Mouse (Mus musculus) Patski (cell line): Measurements from ENCODE around the gene B4galnt2. TPM values are rescaled to one million over a fixed set of nuclear protein-coding genes. Genes with fewer than 3 reads are reported as not detected.

Experiments used
- ATAC-seq: fragments of 100-300 bp; one replicate; pipeline ENCODE4 v1.8.0; 2021
- CTCF ChIA-PET: fragments of 350-600 bp; sonication (Branson Sonifier 250); formaldehyde crosslinking; loops from one replicate; lab custom pipeline; 2022; ENCODE audit warnings: inconsistent platforms; lab: Charles Lee
- POLR2A ChIA-PET: fragments of 350-600 bp; sonication (Branson Sonifier 250); formaldehyde crosslinking; loops from one replicate; lab custom pipeline; 2022; ENCODE audit warnings: antibody characterized with exemption, inconsistent platforms; lab: Charles Lee
- DNase-seq: peaks from one replicate; pipeline ENCODE4 v3.0.0-alpha.2; 2011; ENCODE audit warnings: low read depth, low spot score
- H3K27me3 ChIP-seq: fragments of 371-371 bp; one replicate; pipeline ENCODE4 v1.5.1; 2021
- CTCF ChIP-seq: fragments of 100-300 bp; IDR thresholded peaks from one replicate; pipeline ENCODE4 v1.5.1; 2021
- in situ Hi-C: fragments of 300-500 bp; cut with MboI; formaldehyde crosslinking; loops from 3 replicates; pipeline ENCODE4 v1.11.1; 2018; ENCODE audit warnings: low pct_unique_long_range_greater_than_20kb, mixed read lengths
- polyA plus RNA-seq: library from polyadenylated mRNA; unstranded; gene quantifications from one replicate; pipeline ENCODE4 v1.2.3, GENCODE M21; 2021

Gene B4galnt2
- polyA plus RNA-seq, 1 experiment from 2014 or later: 0.21 TPM

DNA sequence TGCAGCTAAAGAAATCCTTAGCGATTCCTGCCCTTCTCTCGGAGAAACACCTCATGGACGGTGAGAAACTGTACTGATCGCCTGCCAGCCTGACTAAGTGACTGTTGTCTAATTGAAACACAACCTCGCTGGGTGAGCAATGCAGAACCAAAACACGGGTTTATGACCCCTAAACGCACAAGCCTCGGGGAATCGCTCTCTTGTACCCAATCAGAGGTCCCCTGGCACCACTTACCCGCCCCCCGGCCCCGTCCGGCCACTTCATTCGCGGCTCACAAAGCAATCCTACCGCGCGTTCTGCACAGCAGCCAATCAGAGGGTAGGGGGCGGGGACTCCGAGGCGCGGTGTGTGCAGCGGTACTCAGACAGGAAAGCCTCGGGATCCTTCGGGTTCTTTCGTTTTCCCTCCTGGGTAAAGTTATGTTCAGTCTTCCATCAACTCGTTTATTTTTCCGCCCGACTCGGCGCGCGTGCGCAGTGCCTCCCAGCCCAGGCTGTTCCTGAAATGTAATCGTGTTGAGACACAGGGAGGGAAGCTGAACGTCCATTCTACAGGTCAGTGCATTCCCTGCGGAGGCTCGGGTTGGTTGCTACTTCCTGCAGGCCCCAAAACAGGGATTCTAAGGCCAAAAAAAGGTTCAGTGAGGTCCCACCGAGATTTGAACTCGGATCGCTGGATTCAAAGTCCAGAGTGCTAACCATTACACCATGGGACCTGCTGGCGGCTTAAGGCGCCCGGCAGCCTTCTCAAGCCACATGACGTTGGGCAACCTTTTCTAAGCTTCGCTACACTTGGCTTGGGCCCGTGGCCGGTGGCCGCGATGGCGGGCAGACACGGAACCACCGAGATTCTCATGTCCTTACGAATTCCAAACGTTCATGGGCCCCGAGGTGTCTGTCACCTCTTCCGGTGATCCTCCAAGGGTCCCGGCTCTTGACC lies 55.9 kb downstream of the B4galnt2 start:
- H3K27me3 ChIP-seq: no peaks in the 10 kb centered on the region
- TF ChIP-seq CTCF: no peak
- DNase-seq (peak; percentile 87), ATAC-seq (peak; percentile 95)
- ChIA-PET POLR2A (interaction anchor here (0.7 kb wide), 1 partner anchor 281 kb away, joined by 3 read pairs; no protein-coding TSS in a partner anchor), CTCF (no interaction called here)
- in situ Hi-C loops: no loop called here

DNA sequence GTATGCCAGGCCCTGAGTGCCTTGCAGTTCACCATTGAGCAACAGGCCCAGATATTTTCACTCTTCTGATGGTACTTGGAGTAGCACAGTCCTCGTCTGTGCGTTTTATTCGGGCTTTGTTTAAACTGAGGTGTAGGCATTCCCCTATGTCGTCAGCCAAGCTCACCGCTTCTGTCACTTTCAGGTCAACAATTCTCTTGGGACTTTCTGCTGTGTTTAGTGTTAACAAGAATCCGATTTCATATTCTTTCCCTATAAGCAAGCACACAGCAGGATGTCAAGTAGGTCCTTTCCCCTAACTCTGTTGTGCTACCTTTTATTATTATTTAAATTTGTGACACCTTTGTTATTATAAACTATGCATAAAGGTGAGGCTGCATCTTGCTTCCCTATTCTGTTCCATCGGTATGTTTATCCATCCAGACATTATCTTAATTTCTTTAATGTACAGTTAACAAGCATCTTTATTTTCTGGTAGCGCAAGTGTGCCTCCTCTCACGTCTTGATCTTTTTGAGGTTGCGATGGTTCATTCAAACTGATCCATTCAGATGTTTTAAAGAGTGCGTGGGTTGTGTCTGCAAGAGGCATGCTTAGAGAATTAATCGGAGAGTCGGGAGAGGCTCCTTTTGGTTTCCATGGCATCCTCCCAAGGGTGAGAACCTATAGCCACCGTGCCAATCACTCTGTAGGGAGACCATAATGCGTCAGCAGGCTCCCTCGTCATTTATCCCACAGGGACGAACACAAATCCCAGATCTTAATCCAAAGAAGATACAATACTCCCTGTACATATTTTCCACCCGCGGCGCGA lies 56.8 kb downstream of the B4galnt2 start:
- CTCF ChIA-PET: no interaction called here
- TF ChIP-seq CTCF: no peak
- POLR2A ChIA-PET: no interaction called here
- ATAC-seq (no peak), DNase-seq (no peak)
- in situ Hi-C loops: no loop called here
- H3K27me3 ChIP-seq: no peaks in the 10 kb centered on the region

DNA sequence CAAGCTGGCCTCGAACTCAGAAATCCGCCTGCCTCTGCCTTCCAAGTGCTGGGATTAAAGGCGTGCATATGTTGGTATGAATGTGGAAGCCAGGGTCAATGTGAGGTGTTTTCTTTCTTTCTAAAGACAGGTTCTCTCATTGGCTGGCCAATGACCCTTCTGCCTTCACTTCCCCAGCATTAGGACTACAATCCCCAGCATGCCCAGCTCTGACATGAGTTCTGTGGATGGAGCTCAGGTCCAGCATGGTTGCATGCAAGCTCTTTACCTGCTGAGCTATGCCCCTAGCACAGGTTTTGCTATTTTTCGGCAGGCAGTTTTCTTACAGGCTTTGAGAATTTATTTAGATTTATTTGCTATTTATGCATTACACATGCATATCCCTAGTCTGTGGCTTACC lies 57.4 kb downstream of the B4galnt2 start:
- no peaks in the 10 kb centered on the region for H3K27me3 ChIP-seq

DNA sequence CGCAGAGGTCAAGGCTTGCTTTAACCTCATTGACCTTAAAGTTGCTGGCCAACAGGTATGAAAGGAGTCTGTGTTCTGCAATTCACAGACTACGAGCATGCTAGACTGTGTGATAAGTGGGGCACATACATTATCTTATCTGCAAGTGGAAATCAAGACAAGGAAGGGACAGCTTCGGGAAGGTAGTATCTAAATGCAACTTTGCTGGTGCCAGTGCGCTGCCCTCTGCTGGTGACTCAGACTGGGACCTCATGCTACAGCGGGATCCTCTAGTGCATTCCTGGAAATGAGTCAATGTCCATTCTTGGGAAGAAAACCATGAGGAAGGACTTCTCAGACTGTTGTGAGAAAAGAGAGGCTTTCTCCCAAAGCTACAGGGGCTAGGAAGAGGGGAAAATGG lies 61.0 kb downstream of the B4galnt2 start:
- TF ChIP-seq CTCF: peak; percentile 86
- DNase-seq (peak; percentile 12), ATAC-seq (no peak)
- ChIA-PET POLR2A (interaction anchor here (1.1 kb wide), 1 partner anchor 11 kb away, joined by 4 read pairs; no protein-coding TSS in a partner anchor), CTCF (interaction anchor here (0.7 to 1.8 kb wide), 5 partner anchors 8 to 181 kb away, joined by 3 to 5 read pairs (median 4); partner anchors contain the start of gene Snf8)
- H3K27me3 ChIP-seq: no peaks in the 10 kb centered on the region
- in situ Hi-C loops: no loop called here

More for the DNA sequence above, 57.4 kb downstream of the B4galnt2 start:
- in situ Hi-C loops: no loop called here
- ChIA-PET CTCF (no interaction called here), POLR2A (no interaction called here)
- no peak for ATAC-seq
- no peak for TF ChIP-seq CTCF
- DNase-seq: no peak

GRCm38 (mm10) chr11:95850898-95851297 lies 63.8 kb downstream of the B4galnt2 start:
- in situ Hi-C loops: no loop called here
- H3K27me3 ChIP-seq: no peaks in the 10 kb centered on the region
- ChIA-PET POLR2A (no interaction called here), CTCF (interaction anchor here (0.8 kb wide), 1 partner anchor 18 kb away, joined by 3 read pairs; no protein-coding TSS in a partner anchor)
- no peak for TF ChIP-seq CTCF
- no peak for ATAC-seq
- DNase-seq: no peak

GRCm38 (mm10) chr11:95844935-95845334 lies 69.8 kb downstream of the B4galnt2 start:
- H3K27me3 ChIP-seq: no peaks in the 10 kb centered on the region
- TF ChIP-seq CTCF: no peak
- in situ Hi-C loops: no loop called here
- DNase-seq (no peak), ATAC-seq (no peak)
- ChIA-PET CTCF (interaction anchor here (0.7 kb wide), 1 partner anchor 9 kb away, joined by 3 read pairs; no protein-coding TSS in a partner anchor), POLR2A (no interaction called here)

DNA sequence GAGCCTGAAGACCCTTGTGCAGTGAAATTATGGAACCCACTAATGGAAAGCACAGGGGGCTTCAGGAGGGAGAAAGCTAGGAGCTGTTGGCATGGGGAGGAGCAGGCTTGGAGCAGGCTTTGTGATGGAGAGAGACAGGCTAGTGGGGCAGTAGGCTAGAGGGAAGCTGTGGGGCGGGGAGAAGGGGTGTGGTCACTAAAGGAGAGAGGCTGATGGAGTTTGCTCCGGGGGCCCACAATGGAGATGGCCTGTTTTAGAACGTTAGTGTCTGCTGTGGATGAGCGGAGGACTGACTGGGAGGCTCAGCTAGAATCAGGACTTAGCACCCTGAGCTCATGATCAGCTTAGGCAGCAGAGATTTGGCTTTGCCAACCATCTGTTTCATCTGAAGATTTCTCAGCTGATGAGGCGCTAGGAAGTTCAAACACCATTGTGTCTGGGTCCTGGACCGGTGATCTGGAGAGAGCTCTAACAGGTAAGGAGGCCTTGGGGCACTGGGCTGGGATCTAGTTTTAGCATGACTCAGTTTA lies 71.2 kb downstream of the B4galnt2 start:
- CTCF ChIA-PET: no interaction called here
- DNase-seq: no peak
- no peak for TF ChIP-seq CTCF
- in situ Hi-C loops: no loop called here
- H3K27me3 ChIP-seq: no peaks in the 10 kb centered on the region
- POLR2A ChIA-PET: interaction anchor here (0.6 to 1.2 kb wide), 4 partner anchors 10 to 52 kb away, joined by 3 to 5 read pairs (median 4); no protein-coding TSS in a partner anchor
- no peak for ATAC-seq

DNA sequence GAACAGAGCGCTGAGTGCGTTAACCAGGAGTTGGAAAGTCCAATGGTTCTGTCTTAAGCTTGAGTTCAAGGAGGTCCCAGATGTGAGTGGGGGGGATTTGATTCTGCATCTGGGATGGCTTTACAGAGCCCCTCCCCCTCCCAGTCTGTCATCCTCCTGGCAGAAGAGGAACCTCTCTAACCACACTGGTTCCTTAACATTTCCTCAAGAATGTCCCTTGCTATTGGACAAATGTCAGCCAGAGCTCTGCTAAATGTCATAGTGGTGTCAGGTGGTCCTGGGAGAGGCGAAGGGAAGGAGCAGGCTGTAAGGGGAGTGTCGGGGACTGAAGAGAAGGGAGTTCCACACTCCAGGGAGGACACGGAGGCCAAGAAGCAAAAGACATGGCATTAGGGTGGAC lies 71.7 kb downstream of the B4galnt2 start:
- POLR2A ChIA-PET: interaction anchor here (1.2 kb wide), 1 partner anchor 11 kb away, joined by 4 read pairs; no protein-coding TSS in a partner anchor
- TF ChIP-seq CTCF: no peak
- H3K27me3 ChIP-seq: no peaks in the 10 kb centered on the region
- no peak for DNase-seq
- CTCF ChIA-PET: no interaction called here
- ATAC-seq: no peak
- in situ Hi-C loops: no loop called here

DNA sequence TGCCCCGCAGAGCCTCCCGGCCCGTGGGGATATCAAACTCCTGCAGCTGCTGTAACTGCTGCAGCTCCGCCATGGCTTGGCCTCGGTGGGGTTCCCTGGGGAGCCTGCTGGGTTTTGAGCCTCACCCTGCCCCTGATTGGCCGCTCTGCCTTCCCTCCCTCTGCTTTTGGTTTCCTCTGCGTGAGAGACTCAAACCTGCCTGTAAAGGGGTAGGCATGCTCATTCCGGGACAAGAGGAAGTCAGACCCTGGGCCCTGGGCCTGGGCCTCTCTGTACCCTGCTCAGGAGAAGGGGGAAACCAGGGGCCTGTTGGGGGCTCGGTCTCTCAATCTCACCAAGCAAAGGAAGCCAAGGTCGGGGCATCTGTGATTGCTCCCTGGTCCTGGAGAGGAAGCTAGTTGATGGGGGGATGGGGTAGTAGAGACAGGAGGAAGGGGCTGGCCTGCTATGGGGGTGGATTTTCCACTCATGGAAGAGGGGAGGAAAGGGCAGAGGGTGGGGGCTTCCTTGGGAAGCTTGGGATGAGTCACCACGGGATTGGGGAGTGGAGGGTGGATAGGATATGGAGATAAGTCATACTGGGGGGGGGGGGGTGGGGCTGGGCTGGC lies 72.5 kb downstream of the B4galnt2 start, which contains the start of gene Abi3:
Gene Abi3 (minus strand): TSS at position 403 of the 608 bp plus-strand sequence.
- in situ Hi-C loops: no loop called here
- ChIA-PET CTCF (no interaction called here), POLR2A (interaction anchor here (1.2 kb wide), 1 partner anchor 11 kb away, joined by 4 read pairs; no protein-coding TSS in a partner anchor)
- no peak for TF ChIP-seq CTCF
- ATAC-seq (no peak), DNase-seq (no peak)
- no peaks in the 10 kb centered on the region for H3K27me3 ChIP-seq

DNA sequence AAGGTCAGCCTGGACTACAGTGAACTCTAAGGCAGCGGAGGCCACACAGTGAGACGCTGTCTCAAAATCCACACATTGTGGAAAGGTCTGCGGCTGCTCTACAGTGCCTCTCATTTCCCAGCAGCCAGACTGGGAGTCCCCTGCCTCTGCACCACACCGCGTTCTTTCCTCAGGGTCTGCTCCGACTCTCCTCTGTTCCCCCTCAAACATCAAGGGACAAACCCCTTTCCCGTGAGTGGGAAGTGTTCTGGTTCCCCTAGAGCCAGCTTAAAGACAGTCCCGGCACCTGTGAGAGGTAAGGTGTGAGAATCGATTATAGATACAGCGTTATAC lies 73.2 kb downstream of the B4galnt2 start:
- TF ChIP-seq CTCF: no peak
- DNase-seq (no peak), ATAC-seq (no peak)
- ChIA-PET POLR2A (no interaction called here), CTCF (no interaction called here)
- H3K27me3 ChIP-seq: no peaks in the 10 kb centered on the region
- in situ Hi-C loops: no loop called here
